Mouse (Mus musculus) kidney, postnatal 0 days (tissue): ENCODE data around the gene Zscan21. TPM values are rescaled to one million over a fixed set of nuclear protein-coding genes. Genes with fewer than 3 reads are reported as not detected.
A peak's percentile ranks its signal among the peaks of the same experiment; 100 is the strongest.

Source experiments
- ATAC-seq: fragments of 200-750 bp; cut with Nextera tagmentation; replicated peaks from 2 replicates; pipeline ENCODE4 v1.8.0; 2017; ENCODE audit warnings: low read depth, moderate number of reproducible peaks, moderate TSS enrichment, moderate library complexity; ENCODE audit not compliant: low FRiP score
- DNase-seq: peaks from one replicate; pipeline ENCODE4 v3.0.0-alpha.2; 2016; ENCODE audit warnings: low spot score
- H3K27ac ChIP-seq: fragments of 300-500 bp; sonication (generic); 2 replicates; pipeline ENCODE4 v1.5.1; 2014; ENCODE audit warnings: mild to moderate bottlenecking
- H3K27me3 ChIP-seq: fragments of 300-500 bp; sonication (generic); 2 replicates; pipeline ENCODE4 v1.6.1; 2014; ENCODE audit warnings: low read length, mixed read lengths; ENCODE audit not compliant: insufficient read depth
- H3K36me3 ChIP-seq: fragments of 300-500 bp; sonication (generic); 2 replicates; pipeline ENCODE4 v1.6.1; 2014; ENCODE audit warnings: low read length, mixed read lengths; ENCODE audit not compliant: insufficient read depth
- H3K4me1 ChIP-seq: fragments of 300-500 bp; sonication (generic); replicated peaks from 2 replicates; pipeline ENCODE4 v1.6.1; 2014; ENCODE audit warnings: antibody characterized with exemption, low read length, mixed read lengths; ENCODE audit not compliant: insufficient read depth
- H3K4me2 ChIP-seq: fragments of 300-500 bp; sonication (generic); 2 replicates; pipeline ENCODE4 v1.6.1; 2014; ENCODE audit warnings: mild to moderate bottlenecking, low read length, moderate library complexity, mixed read lengths
- H3K4me3 ChIP-seq: fragments of 300-500 bp; sonication (generic); replicated peaks from 2 replicates; pipeline ENCODE4 v1.5.1; 2014; ENCODE audit warnings: low read depth, low read length
- H3K9ac ChIP-seq: fragments of 300-500 bp; sonication (generic); 2 replicates; pipeline ENCODE4 v1.6.1; 2014; ENCODE audit warnings: low read depth, low read length
- H3K9me3 ChIP-seq: fragments of 300-500 bp; sonication (generic); replicated peaks from 2 replicates; pipeline ENCODE4 v1.6.1; 2016; ENCODE audit warnings: low read length, inconsistent platforms, mixed read lengths
- CTCF ChIP-seq: IDR thresholded peaks from 2 replicates; pipeline ENCODE4 v1.5.1; 2016; ENCODE audit warnings: antibody characterized with exemption, low read depth, mild to moderate bottlenecking, moderate library complexity
- WGBS: fragments of 180-500 bp; shearing (Covaris S2); extraction: QIAGEN DNeasy Blood & Tissue Kit; methylation state at CpG from one replicate; pipeline ENCODE4 v1.1.7; 2014; 5-methylcytosine and 5-hydroxymethylcytosine counted together
- polyA plus RNA-seq: library from polyadenylated mRNA; unstranded; fragments of >200 nt; fragmentation: Nextera tagmentation; extraction: Ambion mirVana; gene quantifications from 2 replicates; pipeline ENCODE4 v1.2.1, GENCODE M21; 2015

The Zscan21 gene
- polyA plus RNA-seq, 1 experiment from 2014 or later: 45.3 TPM

DNA sequence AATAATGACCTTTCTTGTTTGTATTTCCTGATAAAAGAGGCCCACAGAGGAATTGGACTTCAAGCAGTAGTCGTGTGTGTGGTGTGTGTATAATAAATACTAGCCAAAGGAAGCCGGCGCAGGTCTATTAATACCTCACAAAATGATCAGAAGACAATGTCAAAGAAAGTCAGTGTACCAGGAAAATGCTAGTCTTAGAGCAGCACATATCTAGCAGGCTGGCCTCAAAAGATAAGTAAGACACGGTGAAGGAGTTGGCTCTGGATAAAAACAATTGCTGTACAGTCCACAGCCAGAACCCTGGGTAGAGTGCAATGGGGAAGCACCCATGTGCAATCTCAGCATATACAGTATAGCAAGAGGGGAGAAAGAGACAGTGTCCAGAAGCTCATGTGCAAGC is 20.6 kb downstream of the Zscan21 start:
- peaks cover 19% of the 10 kb centered on the region for H3K36me3 ChIP-seq
- H3K9ac ChIP-seq: no peak overlapping the region
- WGBS: 62% methylated on average over 4 of the region's 4 CpGs
- no peaks in the 10 kb centered on the region for H3K4me1 ChIP-seq
- H3K27ac ChIP-seq: no peak overlapping the region
- H3K4me2 ChIP-seq: no peak overlapping the region
- no peaks in the 10 kb centered on the region for H3K9me3 ChIP-seq
- no peaks in the 10 kb centered on the region for H3K27me3 ChIP-seq
- ATAC-seq (no peak), DNase-seq (no peak)
- no peak for TF ChIP-seq CTCF
- H3K4me3 ChIP-seq: no peak overlapping the region

DNA sequence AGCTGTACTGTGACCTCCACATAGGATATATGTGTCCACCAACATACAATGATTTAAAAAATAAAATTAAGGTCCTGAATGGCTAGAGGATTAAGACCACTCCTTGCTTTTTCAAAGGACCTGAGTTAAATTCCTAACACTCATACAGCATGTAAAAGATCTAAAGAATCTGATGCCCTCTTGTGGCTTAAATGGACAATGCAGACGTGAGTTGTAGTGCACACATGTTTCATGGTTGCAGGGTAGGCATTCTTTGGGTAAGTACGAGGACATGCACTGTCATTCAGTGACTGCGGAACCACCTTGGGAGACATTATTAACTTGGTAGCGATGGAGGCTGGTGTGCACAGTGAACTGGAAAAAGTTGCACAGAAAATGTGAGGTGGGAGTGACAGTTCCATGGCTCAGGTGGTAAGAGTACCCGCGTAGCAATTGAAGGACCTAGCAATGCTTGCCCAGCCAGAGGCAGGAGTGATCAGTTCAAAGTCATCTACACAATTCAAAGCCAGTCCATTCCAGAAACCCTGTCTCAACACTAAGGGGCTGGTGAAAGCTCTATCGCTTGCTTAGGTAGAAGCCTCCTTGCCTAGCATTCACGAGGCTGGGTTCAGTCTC is 21.3 kb downstream of the Zscan21 start:
- peak; percentile 78 for DNase-seq
- Histone ChIP-seq H3K36me3 (peaks cover 19% of the 10 kb centered on the region), H3K4me1 (no peaks in the 10 kb centered on the region), H3K4me2 (no peak overlapping the region), H3K9ac (no peak overlapping the region), H3K4me3 (no peak overlapping the region), H3K9me3 (no peaks in the 10 kb centered on the region), H3K27me3 (no peaks in the 10 kb centered on the region), H3K27ac (0 out of 2 replicates have a peak overlapping the region, but pooled peaks have one; percentile 31)
- ATAC-seq: peak; percentile 43; the same call in 1 of the 2 replicates
- 56% methylated on average over 8 of the region's 8 CpGs for WGBS
- peak; percentile 85 for TF ChIP-seq CTCF

DNA sequence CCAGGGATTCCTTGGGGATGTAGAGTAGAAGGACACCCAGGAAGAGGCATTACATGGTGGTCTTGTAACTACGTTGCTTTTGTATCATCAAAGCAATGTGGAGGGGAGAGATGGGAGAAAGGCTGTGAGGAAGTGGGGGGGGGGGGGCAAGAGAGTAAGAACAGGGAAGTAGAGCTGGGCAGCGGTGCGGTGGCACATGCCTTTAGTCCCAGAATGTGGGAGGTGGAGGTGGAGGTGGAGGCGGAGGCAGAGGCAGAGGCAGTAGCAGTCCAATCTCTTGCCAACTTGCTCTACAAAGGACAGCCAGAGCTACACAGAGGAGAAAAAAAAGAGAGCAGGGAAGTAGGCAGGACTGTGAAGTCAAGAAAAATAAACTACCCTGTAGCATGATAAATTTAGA is 21.9 kb downstream of the Zscan21 start:
- TF ChIP-seq CTCF: no peak
- Histone ChIP-seq H3K27me3 (no peaks in the 10 kb centered on the region), H3K4me3 (no peak overlapping the region), H3K4me1 (no peaks in the 10 kb centered on the region), H3K36me3 (peaks cover 13% of the 10 kb centered on the region), H3K9me3 (no peaks in the 10 kb centered on the region), H3K4me2 (no peak overlapping the region), H3K9ac (no peak overlapping the region), H3K27ac (0 out of 2 replicates have a peak overlapping the region, but pooled peaks have one; percentile 31)
- ATAC-seq: no peak
- 71% methylated on average over 4 of the region's 4 CpGs for WGBS
- DNase-seq: no peak

DNA sequence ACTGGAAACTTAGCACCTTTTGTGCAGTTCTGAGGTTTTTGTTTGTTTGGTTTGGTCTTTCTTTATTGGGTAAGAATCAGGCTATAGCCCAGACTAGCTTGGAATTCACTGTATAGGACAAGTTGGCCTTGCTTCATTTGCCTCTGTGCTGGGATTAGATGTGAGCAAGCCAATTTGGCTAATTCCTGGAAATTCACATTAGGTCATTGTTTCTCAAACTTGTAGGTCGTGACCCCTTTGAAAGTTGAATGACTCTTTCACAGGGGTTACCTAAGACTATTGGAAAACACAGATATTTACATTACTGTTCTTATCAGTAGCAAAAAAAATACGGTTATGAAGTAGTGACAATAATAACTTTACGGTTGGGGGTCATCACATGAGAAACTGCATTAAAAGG is 37.7 kb downstream of the Zscan21 start:
- Histone ChIP-seq H3K27ac (no peak overlapping the region), H3K27me3 (no peaks in the 10 kb centered on the region), H3K9ac (no peak overlapping the region), H3K9me3 (no peaks in the 10 kb centered on the region), H3K4me1 (no peaks in the 10 kb centered on the region), H3K36me3 (peaks cover 15% of the 10 kb centered on the region), H3K4me2 (peak overlapping the region; percentile 70), H3K4me3 (peak overlapping the region; percentile 81)
- no peak for TF ChIP-seq CTCF
- DNase-seq (no peak), ATAC-seq (no peak)
- 78% methylated on average over 3 of the region's 3 CpGs for WGBS

DNA sequence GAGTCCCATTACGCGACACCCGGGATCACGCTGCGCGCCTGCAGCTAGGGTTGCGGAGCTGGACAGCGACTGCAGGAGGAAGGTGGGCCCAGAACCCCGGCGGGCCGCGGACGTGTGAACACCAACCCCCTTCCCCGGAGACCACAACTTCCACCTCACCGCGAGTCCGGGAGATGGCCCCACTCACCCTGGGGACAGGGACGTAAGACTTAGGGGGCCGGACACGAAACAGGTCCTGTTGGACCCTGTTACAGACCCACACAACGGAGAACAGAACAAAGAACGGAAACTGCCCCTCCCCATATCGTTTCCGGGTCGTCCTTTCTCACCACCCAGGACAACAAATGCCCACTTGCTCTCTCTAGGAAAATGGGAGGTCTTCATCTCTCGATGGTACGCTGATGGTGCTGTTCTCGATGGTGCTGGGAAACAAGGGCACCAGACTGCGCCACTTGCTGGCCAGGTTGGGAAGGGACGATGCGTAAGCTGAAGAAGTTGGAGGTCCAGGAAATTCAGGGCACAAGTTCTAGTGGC is 38.8 kb downstream of the Zscan21 start, which contains the start of gene Zfp113:
Gene Zfp113 (minus strand): TSS at position 302 of the 534 bp plus-strand sequence.
- TF ChIP-seq CTCF: peak; percentile 95
- ATAC-seq: peak; percentile 97
- Histone ChIP-seq H3K9ac (peak within 1 kb of the TSS; percentile 88), H3K27ac (peak within 1 kb of the TSS; percentile 96), H3K36me3 (peaks cover 11% of the 10 kb centered on the region), H3K4me3 (peak within 1 kb of the TSS; percentile 81), H3K9me3 (no peaks in the 10 kb centered on the region), H3K4me1 (no peaks in the 10 kb centered on the region), H3K4me2 (peak within 1 kb of the TSS; percentile 70), H3K27me3 (no peaks in the 10 kb centered on the region)
- WGBS: under 1% methylated on average over 31 of the region's 31 CpGs
- peak; percentile 98 for DNase-seq

DNA sequence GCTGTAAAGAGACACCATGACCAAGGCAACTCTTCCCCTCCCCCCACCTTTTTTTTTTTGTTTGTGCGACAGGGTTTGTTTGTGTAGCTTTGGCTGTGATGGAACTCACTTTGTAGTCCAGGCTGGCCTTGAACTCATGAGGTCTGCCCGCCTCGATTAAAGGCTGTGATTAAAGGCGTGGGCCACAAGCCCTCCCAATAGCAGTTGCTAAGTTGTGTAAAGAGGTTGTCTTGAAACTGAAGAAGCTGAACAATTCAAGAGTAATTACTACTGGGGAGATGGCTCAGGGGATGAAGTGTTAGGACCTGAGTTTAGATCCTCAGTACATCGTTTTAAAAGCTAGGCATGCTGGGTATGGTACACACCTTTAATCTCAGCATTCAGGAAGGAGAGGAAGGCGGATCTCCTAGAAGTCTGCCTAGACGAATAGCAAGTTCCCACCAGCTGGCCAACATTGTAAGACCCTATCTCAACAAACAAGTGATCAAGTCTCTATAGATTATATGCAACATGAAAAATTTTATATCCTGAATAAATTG is 43.6 kb downstream of the Zscan21 start:
- Histone ChIP-seq H3K27ac (no peak overlapping the region), H3K4me1 (no peaks in the 10 kb centered on the region; the same call in 1 of the 2 replicates), H3K9me3 (no peaks in the 10 kb centered on the region), H3K4me2 (peak overlapping the region; percentile 77), H3K9ac (no peak overlapping the region; the same call in 1 of the 2 replicates), H3K4me3 (peak overlapping the region; percentile 62), H3K27me3 (no peaks in the 10 kb centered on the region), H3K36me3 (peaks cover 22% of the 10 kb centered on the region)
- no peak for TF ChIP-seq CTCF
- DNase-seq (no peak), ATAC-seq (no peak)
- WGBS: 62% methylated on average over 7 of the region's 7 CpGs
